Mouse (Mus musculus) liver, postnatal 0 days (tissue): ENCODE data around the gene Stpg4. TPM values are rescaled to one million over a fixed set of nuclear protein-coding genes. Genes with fewer than 3 reads are reported as not detected.

Experiments
- ATAC-seq: fragments of 200-750 bp; cut with Nextera tagmentation; 2 replicates; pipeline ENCODE4 v1.8.0; 2017; ENCODE audit warnings: mild to moderate bottlenecking, moderate library complexity
- DNase-seq: peaks from one replicate; pipeline ENCODE4 v3.0.0-alpha.2; 2016
- H3K27ac ChIP-seq: fragments of 300-500 bp; sonication (generic); 2 replicates; pipeline ENCODE4 v1.5.1; 2014; ENCODE audit warnings: antibody characterized with exemption, moderate library complexity, mild to moderate bottlenecking, low read depth
- H3K27me3 ChIP-seq: fragments of 300-500 bp; sonication (generic); 2 replicates; pipeline ENCODE4 v1.6.1; 2014; ENCODE audit warnings: low read length, control low read depth, mixed read lengths; ENCODE audit not compliant: insufficient read depth
- H3K36me3 ChIP-seq: fragments of 300-500 bp; sonication (generic); replicated peaks from 2 replicates; pipeline ENCODE4 v1.6.1; 2014; ENCODE audit warnings: mild to moderate bottlenecking, control low read depth, low read length, moderate library complexity, mixed read lengths; ENCODE audit not compliant: insufficient read depth
- H3K4me1 ChIP-seq: fragments of 300-500 bp; sonication (generic); 2 replicates; pipeline ENCODE4 v1.6.1; 2014; ENCODE audit warnings: antibody characterized with exemption, mild to moderate bottlenecking, control low read depth; ENCODE audit not compliant: insufficient read depth
- H3K4me2 ChIP-seq: fragments of 300-500 bp; sonication (generic); 2 replicates; pipeline ENCODE4 v1.6.1; 2014; ENCODE audit warnings: low read depth, mild to moderate bottlenecking, low read length, moderate library complexity, mixed read lengths
- H3K4me3 ChIP-seq: fragments of 300-500 bp; sonication (generic); 2 replicates; pipeline ENCODE4 v1.5.1; 2014; ENCODE audit warnings: low read depth, low read length
- H3K9ac ChIP-seq: fragments of 300-500 bp; sonication (generic); replicated peaks from 2 replicates; pipeline ENCODE4 v1.6.1; 2014; ENCODE audit warnings: mild to moderate bottlenecking, moderate library complexity
- H3K9me3 ChIP-seq: fragments of 300-500 bp; sonication (generic); 2 replicates; pipeline ENCODE4 v1.6.1; 2016; ENCODE audit warnings: mild to moderate bottlenecking, control low read depth, low read length, mixed read lengths
- CTCF ChIP-seq: sonication (generic); IDR thresholded peaks from 2 replicates; pipeline ENCODE4 v1.5.1; 2016; ENCODE audit warnings: antibody characterized with exemption, low read depth
- EP300 ChIP-seq: IDR thresholded peaks from 2 replicates; pipeline ENCODE4 v1.6.1; 2016; ENCODE audit warnings: antibody characterized with exemption, low read depth, mild to moderate bottlenecking
- WGBS: fragments of 180-500 bp; shearing (Covaris S2); extraction: QIAGEN DNeasy Blood & Tissue Kit; methylation state at CpG from one replicate; pipeline ENCODE4 v1.1.7; 2014; ENCODE audit not compliant: insufficient replicate concordance; 5-methylcytosine and 5-hydroxymethylcytosine counted together
- polyA plus RNA-seq: library from polyadenylated mRNA; unstranded; fragments of >200 nt; fragmentation: Nextera tagmentation; extraction: Ambion mirVana; gene quantifications from 2 replicates; pipeline ENCODE4 v1.2.1, GENCODE M21; 2015

Gene Stpg4
- polyA plus RNA-seq, 1 experiment from 2014 or later: not detected

DNA sequence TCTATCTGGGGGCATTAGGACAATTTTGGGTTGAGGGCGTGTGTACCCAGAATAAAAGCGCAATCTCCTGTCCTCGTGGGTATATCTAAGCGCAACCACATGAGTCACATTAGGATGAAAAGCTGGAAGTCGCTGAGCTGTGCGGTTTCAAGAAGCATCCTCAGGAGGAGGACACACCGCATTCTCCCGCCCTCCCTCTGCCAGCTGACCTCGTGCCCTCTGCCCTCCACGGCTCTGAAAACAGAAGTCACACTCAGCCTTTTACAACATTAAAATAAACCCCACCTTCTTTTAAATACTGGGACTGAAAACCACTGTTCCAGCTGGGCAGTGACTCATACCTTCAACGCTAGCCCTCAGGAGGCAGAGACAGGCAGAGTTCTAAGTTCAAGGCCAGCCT is 30.5 kb downstream of the Stpg4 start:
- Histone ChIP-seq H3K4me3 (no peak overlapping the region), H3K4me2 (no peak overlapping the region), H3K36me3 (no peaks in the 10 kb centered on the region), H3K9me3 (no peaks in the 10 kb centered on the region), H3K27ac (no peak overlapping the region), H3K27me3 (no peaks in the 10 kb centered on the region), H3K4me1 (no peaks in the 10 kb centered on the region), H3K9ac (no peak overlapping the region)
- DNase-seq: no peak
- WGBS: 61% methylated on average over 11 of the region's 11 CpGs
- no peak for TF ChIP-seq EP300
- no peak for TF ChIP-seq CTCF
- ATAC-seq: no peak

DNA sequence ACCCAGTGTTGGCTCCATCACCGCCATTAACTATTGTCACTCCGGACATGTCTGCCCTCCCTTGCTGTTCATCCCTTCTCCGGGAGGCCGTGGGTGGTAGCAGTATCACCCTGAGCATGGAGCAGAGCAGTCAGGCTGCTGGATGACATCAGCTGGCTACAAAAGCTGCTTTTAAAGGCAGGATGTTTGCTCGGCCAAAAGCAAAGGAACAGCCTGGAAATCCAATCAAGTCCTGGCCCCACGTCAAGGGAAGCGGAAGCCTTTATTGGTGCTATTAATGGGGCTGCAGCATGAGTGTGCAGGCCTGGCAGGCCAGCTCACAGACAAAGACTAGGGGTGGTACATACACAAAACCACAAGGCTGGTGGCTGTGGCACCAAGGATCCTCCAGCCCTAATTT is 36.3 kb downstream of the Stpg4 start:
- Histone ChIP-seq H3K9me3 (no peaks in the 10 kb centered on the region), H3K9ac (no peak overlapping the region), H3K36me3 (no peaks in the 10 kb centered on the region), H3K27me3 (no peaks in the 10 kb centered on the region), H3K4me3 (no peak overlapping the region), H3K4me2 (no peak overlapping the region), H3K4me1 (no peaks in the 10 kb centered on the region), H3K27ac (peak overlapping the region; percentile 34; the same call in 1 of the 2 replicates)
- TF ChIP-seq CTCF (no peak), EP300 (no peak)
- DNase-seq (peak; percentile 34), ATAC-seq (peak; percentile 62)
- 64% methylated on average over 7 of the region's 7 CpGs for WGBS

DNA sequence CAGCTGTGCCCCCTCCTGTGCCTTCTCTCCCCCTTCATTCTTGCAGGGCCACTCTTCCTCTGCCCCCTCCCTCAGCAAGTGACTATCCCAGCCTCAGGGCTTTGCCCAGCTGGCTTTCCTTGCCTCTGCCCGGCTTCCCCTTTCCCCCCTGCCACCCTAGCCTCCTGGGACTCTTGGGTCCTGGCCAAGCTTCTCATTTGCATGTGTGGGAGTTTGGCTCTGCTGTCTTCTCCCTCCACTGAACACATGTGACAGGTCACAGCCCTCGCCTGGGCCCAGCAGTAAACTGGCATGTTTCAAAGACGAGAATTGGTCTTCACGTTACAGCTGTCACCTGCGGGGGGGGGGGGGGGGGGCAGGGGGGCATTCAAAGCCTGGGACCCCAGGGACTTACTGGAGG is 40.5 kb downstream of the Stpg4 start:
- 10% methylated on average over 3 of the region's 5 CpGs for WGBS
- ATAC-seq (peak; percentile 40; the same call in 1 of the 2 replicates), DNase-seq (peak; percentile 58)
- no peak overlapping the region for H3K4me3 ChIP-seq
- no peaks in the 10 kb centered on the region for H3K36me3 ChIP-seq
- H3K27me3 ChIP-seq: no peaks in the 10 kb centered on the region
- H3K9me3 ChIP-seq: no peaks in the 10 kb centered on the region
- TF ChIP-seq CTCF (no peak), EP300 (no peak)
- no peak overlapping the region for H3K9ac ChIP-seq
- H3K4me2 ChIP-seq: no peak overlapping the region
- no peaks in the 10 kb centered on the region for H3K4me1 ChIP-seq
- no peak overlapping the region for H3K27ac ChIP-seq

DNA sequence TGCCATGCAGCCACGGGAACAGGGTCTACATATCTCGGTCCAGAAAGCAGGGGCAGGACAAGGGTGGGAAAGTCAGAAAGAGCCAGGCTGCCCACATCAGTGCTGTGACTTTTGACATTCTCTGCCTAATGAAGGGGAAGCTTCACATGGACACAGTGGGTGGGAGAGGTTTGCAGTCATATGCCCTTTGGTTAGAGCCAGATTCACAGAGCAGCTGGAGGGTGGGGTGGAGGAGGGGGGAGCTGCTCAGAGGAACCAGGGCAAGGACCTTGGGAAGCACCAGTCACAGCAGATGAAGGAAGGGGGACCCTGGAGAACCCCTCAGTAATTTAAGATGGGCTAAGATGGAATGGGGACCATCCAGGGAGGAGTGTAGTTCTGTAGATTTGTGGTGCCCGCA is 41.7 kb downstream of the Stpg4 start:
- ATAC-seq: no peak
- WGBS: 81% methylated on average over 3 of the region's 3 CpGs
- no peak for DNase-seq

DNA sequence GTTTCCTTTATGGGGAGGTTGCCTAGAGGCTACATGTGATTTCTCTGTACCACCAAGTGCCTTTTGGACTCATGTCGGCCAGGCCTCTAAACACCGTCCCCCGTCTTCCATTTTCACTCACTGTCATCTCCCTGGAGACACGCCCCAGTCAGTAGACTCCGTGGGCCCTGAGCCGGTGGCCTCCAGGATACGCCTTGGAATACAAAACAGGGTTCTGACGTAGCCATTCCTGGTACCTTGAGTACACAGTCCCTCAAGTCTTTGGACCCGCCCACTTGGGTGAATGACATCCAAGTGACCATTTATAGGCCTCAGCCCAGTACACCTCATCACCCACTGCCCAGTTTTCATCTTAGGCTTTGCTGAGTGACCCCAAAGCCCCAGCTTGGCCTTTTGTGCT is 46.9 kb downstream of the Stpg4 start:
- 93% methylated on average over 9 of the region's 9 CpGs for WGBS
- H3K27ac ChIP-seq: no peak overlapping the region

More for the DNA sequence above, 41.7 kb downstream of the Stpg4 start:
- TF ChIP-seq CTCF: no peak
- no peak for TF ChIP-seq EP300
- Histone ChIP-seq H3K36me3 (no peaks in the 10 kb centered on the region), H3K9ac (no peak overlapping the region), H3K9me3 (no peaks in the 10 kb centered on the region), H3K4me2 (no peak overlapping the region), H3K27ac (no peak overlapping the region), H3K27me3 (no peaks in the 10 kb centered on the region), H3K4me3 (no peak overlapping the region), H3K4me1 (no peaks in the 10 kb centered on the region)

DNA sequence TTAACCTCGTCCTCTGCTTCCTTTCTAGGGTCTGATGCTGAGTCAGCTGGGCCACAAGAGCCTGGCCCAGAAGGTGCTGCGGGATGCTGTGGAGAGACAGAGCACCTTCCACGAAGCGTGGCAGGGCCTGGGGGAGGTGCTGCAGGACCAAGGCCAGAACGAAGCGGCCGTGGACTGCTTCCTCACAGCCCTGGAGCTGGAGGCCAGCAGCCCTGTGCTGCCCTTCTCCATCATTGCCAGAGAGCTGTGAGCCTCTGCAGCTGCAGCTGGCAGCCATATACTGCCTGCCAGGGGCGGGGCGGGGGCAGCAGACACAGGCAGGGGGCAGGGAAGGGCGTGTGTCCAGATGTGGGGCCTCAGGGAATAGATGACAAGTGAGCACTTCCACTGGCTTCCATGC is 47.7 kb downstream of the Stpg4 start:
- TF ChIP-seq EP300 (no peak), CTCF (no peak)
- H3K4me2 ChIP-seq: no peak overlapping the region
- no peaks in the 10 kb centered on the region for H3K9me3 ChIP-seq
- no peak for DNase-seq
- H3K4me3 ChIP-seq: no peak overlapping the region
- peaks cover 18% of the 10 kb centered on the region for H3K4me1 ChIP-seq
- no peak for ATAC-seq
- H3K27me3 ChIP-seq: no peaks in the 10 kb centered on the region
- no peaks in the 10 kb centered on the region for H3K36me3 ChIP-seq
- WGBS: 63% methylated on average over 10 of the region's 10 CpGs
- no peak overlapping the region for H3K9ac ChIP-seq
- no peak overlapping the region for H3K27ac ChIP-seq

More for the DNA sequence above, 46.9 kb downstream of the Stpg4 start:
- no peaks in the 10 kb centered on the region for H3K27me3 ChIP-seq
- H3K4me2 ChIP-seq: no peak overlapping the region
- H3K9me3 ChIP-seq: no peaks in the 10 kb centered on the region
- H3K36me3 ChIP-seq: no peaks in the 10 kb centered on the region
- H3K4me1 ChIP-seq: peaks cover 18% of the 10 kb centered on the region
- TF ChIP-seq EP300 (no peak), CTCF (no peak)
- H3K9ac ChIP-seq: no peak overlapping the region
- ATAC-seq: no peak
- H3K4me3 ChIP-seq: no peak overlapping the region
- DNase-seq: no peak

DNA sequence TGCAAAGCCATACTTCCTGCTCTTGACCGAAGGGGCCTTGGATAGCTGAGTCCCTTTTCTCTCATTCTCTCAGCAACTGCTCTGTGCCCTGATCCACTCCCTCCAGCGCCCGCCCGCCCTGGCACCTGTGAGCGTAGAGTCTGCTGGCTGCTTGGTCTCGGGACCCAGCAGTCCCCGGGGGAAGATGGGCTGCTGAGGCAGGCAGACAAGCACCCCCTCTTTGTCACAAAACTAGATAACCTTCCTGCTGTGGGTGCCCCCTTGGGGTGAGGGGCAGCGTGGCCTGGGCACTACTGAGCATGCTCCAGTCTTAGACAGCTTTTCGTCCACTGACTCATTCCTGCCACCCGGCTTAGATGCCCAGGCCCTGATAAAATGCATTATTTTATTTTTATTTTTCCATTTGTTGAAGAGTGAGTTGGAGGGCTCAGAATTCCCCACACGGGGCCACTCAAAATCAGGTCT is 48.3 kb downstream of the Stpg4 start:
- Histone ChIP-seq H3K36me3 (no peaks in the 10 kb centered on the region), H3K9me3 (no peaks in the 10 kb centered on the region), H3K4me2 (no peak overlapping the region), H3K9ac (no peak overlapping the region), H3K4me1 (peaks cover 18% of the 10 kb centered on the region), H3K4me3 (no peak overlapping the region), H3K27ac (0 out of 2 replicates have a peak overlapping the region, but pooled peaks have one; percentile 3), H3K27me3 (no peaks in the 10 kb centered on the region)
- WGBS: 66% methylated on average over 11 of the region's 11 CpGs
- DNase-seq (no peak), ATAC-seq (no peak)
- no peak for TF ChIP-seq EP300
- no peak for TF ChIP-seq CTCF
